Mouse (Mus musculus): ENCODE measurements at regions not wholly inside any gene's neighbourhood (a gene's known extent, or its start where the extent isn't known, plus 50 kb on each side); places are given as distances from the start of the nearest gene placed in this dataset.
"Not testable (repeated sequence)": the region's sequence is repeated elsewhere in the genome, so short reads cannot be mapped to it uniquely, and the experiment has no call there.

DNA sequence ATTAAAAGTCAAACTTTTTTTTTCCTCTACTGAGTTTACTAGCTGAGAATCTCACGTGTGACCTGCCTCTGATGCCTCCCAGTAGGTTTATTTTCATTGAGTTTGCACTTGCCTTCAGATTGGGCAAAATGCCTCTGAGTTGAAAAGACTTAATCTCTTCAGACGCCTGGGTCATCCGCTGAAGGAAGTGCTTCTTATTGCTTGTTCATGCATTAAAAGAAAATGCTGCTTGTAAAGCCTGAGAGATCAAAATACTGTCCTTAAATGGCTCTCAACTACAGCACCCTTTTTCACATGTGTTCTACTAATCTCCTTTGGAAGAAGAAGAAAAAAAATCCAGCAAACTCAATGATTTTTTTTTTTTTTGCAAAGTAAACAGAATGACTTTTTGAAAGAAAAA lies 351.5 kb downstream of the Kcnh5 start:
- DNase-seq (ENCODE audit: low spot score): no peak

DNA sequence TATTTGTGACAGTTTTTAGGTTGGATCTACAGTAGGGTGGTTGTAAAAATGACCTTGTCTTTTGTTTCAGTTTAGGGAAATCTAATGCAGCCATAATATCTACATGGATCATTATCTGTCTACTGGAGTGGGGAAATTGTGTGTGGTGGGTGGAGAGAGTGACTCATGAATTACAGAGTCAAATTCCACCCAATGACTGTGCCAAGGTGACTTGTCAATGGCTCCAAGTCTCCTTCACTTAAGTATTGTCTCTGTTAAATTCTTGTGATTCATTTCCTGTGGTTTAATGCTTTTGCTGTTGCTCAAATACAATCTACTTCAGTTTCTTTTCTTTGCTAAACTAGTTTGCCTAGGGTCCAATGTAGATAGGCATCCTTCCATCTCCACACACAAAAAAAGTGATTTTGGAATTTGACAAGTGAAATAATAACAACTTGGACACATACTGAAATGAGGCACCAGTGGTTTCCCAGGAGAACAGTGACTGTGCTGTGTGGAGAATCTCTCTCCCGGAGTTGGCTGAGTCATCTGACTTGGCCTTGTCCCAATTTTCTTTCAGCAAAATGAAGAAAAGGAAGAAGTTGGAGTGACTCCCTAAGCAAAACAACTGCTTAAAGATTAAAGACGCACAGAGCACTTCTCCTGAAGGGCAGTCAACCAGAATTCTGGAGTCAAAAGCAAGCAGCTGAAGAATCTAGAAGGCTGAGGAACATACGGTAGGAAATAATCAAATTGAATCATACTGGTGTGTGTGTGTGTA lies 352.2 kb downstream of the Kcnh5 start:
- DNase-seq (ENCODE audit: low spot score): peak; percentile 14

DNA sequence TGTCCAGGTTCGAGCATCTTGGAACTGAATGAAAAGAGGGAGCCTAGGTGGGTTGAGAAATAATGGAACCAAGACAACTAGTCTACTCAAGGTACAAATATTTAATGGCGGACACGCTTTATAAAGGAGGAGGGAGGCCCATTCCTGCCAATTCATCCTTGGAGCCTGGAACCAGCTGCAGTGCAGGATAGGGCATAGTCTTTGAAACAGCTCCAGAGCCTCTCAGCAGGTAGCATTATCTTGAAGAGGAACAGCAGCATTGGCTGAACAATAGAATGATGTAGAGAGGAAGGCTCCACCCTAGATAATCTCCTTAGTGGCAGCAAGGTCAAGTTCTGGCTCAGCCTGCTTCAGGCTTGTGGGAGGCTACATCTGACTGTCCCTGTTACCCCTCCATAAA lies 361.0 kb downstream of the Kcnh5 start:
- not testable (repeated sequence) for DNase-seq (ENCODE audit: low spot score)

DNA sequence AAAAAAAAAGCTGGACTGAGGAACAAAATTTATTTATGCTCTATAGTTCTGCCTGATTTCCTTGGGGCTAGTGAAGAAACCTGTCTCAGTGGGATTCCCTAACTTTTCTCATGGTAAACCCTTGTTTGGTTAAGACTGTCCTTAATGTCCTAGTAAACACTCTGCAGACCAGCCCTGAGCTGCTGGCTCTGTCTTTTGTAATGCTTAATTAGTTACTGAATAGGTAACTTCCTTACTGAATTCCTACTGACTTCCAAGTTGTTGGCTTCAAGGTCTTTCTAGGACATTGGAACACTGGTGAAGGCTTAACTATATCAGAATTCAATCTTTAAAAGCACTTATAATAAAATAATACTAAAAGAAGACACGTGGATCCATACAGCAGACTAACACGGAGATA lies 368.6 kb downstream of the Kcnh5 start:
- DNase-seq (ENCODE audit: low spot score): not testable (repeated sequence)

DNA sequence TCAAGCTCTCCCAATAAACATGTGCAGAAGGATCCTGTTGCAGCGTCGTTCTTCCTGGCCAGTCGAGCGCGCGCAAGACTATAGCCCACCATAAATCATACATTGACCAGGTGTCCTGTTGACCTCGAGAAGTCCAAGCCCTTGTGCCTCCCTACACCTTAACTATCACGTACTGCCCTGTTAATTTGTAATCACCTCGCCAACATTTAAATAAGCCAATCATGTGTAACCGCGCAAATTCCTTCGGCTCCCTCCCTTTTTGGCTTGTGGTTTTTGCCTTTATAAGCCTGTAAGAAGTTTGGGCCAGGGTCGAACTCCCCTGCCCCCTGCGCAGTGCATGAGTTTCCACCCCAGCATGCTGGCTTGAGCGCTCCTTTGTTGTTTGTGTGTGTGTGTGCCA lies 369.2 kb downstream of the Kcnh5 start:
- DNase-seq (ENCODE audit: low spot score): not testable (repeated sequence)

DNA sequence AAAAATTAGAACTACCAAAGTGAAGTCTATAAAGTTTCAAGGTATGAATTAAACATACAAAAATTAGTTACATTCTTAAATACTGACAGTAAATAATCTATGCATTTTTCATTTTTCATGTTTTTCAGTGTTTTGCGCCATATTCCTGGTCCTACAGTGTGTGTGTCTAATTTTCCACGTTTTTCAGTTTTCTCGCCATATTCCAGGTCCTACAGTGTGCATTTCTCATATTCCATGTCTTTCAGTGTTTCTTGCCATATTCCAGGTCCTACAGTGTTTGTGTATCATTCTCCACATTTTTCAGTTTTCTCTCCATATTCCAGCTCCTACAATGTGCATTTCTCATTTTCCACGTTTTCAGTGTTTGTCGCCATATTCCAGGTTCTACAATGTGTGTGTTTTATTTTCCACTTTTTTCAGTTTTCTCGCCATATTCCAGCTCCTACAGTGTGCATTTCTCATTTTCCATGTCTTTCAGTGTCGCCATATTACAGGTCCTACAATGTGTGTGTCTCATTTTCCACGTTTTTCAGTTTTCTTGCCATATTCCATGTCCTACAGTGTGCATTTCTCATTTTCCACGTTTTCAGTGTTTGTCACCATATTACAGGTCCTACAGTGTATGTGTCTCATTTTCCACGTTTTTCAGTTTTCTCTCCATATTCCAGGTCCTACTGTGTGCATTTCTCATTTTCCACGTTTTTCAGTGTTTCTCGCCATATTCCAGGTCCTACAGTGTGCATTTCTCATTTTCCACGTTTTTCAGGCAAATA lies 373.2 kb downstream of the Kcnh5 start:
- DNase-seq (ENCODE audit: low spot score): no peak

DNA sequence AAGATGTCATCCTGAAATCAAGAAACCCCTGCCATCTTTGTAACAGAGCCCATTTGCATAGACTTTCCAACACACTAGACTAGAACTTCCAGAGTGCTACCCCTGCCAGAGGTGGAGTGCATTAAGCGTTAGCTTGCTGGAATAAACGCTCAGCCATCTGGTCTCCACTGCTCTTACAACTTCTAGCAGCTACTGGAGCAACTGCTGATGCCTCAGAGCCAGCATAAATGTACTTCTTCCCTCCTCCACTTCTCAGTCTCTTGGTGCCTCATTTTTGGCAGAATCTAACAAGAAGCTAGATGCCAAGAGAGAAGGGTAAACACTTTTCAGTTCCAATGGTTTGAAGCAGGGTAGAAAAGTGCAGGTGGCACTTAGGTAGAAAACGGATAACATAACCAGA lies 385.1 kb downstream of the Kcnh5 start:
- no peak for DNase-seq (ENCODE audit: low spot score)

DNA sequence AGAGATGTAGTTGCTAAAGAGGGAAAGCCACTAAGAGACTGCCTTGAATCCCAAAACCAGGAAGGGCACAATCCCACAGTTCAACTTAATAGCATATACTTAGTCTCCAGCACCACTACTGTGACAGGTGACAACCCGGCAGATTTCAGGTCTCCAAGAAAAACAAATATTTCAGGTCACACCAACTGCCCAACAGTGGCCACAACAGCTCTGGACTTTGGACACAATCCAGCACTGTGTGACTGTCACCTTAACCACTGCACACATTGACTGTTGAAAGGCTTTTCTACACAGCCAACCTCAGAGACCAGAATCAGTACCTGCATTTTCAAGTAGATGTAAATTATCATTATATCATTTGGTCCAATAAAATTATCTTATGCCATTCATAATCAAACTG lies 414.8 kb downstream of the Kcnh5 start:
- DNase-seq (ENCODE audit: low spot score): no peak

DNA sequence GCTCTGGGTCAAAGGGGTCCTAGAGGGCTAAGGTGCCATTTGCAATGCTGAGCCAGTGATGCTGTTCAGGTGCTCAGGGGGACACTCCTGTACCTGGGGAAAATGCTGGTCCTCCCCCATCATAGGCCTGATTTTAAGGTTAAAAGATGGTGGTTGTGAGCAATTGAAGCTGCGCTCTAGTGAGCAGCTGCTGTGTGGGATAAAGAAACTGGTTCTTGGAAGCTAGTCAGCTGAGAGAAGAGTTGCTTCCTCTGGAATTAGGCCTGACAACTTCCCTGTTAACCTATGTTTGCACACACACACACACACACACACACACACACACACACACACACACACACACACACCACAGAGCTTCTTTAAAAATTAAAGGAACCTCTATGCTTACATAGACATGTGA lies 428.9 kb upstream of the Gm11042 start:
- DNase-seq (ENCODE audit: low spot score): no peak

DNA sequence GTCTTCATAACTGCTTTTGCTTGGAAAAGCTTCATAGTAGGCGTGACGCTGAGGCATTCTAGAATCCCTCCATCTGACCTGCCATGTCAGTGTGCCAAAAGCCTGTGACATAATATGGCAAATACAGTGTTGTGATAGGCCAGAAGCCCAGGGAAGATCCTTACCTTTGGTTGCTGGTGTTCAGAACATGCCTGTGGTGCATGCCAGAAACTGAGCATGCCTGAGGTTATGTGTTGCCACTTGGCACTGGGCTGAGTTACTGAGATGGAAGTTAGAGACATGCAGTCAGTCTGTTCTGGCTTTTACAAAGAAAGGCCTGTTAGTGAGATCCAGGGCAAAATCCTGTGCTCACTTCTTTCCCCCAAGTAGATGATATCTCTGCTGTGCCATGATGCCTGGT lies 412.7 kb upstream of the Gm11042 start:
- no peak for DNase-seq (ENCODE audit: low spot score)

DNA sequence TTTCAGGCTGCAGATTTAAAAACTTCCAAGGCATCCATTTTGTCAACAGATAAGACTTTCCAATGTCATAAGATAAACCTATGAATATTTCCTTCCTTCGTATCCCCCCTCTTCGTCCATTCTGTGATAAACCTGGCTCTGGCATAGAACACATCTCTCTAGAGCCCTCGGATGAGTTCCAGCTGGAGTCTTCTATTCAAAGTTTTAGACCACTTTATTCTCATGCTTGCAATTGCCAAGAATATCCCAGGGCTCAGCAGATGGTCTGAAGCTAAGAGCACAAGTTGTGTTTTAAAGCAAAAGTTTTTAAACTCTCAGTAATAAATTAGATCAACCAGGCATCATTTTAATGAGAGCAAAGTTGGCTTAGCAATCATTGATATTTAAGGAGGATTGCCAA lies 363.0 kb upstream of the Gm11042 start:
- no peak for DNase-seq (ENCODE audit: low spot score)

DNA sequence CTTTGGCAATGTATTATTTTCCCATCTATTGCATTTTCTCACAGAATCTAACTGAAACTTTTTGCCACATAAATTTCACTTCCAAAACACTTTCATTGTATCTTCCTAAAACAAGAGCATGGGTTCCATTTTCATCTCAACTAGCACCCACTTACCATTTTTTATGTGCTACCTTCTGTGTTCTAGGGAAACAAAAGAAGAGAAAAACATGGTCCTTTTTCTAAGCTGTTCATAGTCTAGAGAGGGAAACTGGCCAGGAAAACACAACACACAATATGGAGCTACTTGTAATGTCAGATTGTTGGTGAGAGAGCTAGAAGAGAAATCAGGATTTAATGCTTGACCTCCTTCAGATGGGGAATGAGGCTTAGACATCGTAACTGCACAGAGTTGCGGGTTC lies 361.6 kb upstream of the Gm11042 start:
- no peak for DNase-seq (ENCODE audit: low spot score)

DNA sequence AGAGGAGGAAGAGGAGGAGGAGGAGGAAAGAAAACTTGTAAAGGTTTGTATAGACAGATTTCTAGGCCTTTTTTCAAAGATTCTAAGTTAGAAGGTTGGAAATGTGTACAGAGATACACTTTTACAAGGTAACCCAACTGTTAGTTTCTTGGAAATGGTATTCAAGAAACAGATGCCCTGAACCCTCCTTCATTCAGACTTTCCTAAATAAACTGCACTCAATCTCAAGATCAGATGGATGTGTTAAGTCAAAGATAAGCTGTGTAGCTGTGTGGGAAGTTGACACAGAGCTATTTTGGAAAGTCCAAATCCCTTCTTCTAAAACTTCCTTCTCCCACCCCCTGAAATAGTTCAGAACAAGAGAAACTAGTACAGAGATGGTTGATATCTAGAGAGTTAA lies 342.2 kb upstream of the Gm11042 start:
- DNase-seq (ENCODE audit: low spot score): no peak

DNA sequence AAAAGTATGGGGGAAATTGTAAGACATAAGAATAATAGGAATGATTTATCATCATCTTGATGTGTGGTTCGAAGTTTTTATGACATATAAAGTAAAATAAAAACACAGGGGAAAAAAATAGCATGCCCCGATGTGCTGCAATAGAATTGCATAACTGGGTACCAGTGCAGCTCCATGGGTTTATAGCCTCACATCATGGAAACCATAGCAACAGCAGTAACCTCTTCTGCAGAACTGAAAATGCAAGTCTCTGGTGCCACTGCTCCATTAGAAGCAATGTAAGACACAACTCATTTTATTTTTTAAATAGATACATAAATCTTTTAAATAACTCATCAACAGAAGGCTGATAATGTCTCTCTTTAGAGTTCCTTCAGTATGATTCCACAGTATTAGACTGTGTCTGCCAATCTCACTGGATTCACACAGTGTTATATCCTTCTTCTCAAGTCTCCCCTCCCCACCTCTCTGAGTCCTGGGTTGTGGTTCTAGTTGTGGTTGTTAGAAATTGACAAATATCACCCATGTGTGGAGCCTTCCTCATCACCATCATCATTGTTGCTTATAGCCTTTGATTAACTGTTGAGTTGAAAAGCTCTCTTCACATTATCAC lies 340.9 kb upstream of the Gm11042 start:
- DNase-seq (ENCODE audit: low spot score): no peak

DNA sequence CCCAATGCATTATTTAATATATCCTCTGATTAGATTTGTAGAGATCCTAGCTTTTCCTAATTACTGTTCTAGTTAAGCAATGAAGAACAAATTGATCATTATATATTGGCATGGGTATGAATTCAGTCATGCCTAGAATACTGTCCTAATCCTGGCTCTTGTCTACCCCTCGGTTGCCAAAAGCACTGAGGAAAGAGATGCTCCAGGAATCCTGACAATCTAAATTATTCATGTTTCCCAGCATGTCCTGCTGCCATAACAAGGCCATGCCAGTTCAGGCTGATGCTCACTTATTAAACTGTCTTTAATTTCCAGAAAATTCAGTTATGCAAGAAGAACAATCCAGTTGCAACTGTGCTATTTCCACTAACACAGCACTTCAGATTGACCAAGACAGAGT lies 335.1 kb upstream of the Gm11042 start:
- DNase-seq (ENCODE audit: low spot score): no peak

DNA sequence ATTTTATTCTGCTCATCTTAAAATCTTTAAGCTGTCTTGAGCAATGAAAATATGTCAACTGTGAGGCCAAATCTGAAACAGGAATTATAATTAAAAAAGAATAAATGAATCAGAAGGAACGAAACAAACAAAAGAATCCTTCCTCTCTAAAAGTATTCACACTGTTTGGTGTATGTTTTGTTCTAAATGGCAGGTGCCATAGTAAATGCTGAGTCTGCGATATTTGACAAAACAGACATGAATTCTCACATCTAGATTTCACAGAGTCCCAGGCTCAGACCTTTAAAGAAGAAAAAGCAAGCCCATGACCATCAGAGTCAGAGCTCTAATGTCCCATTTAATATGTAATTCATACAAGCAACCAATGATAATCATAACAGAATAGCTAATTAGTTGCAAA lies 316.6 kb upstream of the Gm11042 start:
- no peak for DNase-seq (ENCODE audit: low spot score)

DNA sequence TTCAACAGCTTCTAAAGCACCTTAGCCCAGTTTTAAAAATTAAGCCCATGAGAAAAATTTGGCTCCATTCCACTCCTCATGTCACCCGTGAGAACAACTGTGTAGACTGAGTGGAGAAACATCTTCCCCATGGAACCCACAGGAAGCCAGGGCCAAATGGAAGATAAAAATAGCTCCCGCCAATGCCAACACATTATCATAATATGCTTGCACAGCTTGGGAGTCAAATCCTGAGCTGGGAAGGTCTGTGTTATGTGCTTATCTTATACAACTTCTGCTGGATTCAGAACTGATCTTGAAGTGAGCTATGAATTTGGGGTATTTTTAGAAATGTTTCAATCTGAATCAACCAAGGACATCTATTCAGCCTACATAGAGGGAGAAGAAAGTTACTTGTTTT lies 279.0 kb upstream of the Gm11042 start:
- no peak for DNase-seq (ENCODE audit: low spot score)

DNA sequence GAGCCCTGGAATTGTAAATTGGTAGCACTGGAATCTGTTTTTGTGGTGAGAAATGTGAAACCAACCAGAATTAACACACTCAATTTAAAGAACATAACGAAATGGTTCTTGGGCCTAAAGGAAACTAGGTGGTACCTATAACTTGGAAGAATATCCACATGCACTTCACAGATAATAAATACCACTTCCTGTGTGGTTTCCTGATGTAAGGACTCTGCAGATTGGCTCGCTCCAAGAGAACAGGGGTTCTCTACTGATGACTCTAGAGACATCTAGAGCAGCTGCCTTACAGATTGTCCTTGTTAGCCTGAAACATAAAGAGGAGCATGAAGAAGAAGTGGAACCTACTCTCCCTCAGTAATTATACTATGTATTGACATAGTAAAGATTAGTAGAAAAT lies 238.4 kb upstream of the Gm11042 start:
- DNase-seq (ENCODE audit: low spot score): no peak

DNA sequence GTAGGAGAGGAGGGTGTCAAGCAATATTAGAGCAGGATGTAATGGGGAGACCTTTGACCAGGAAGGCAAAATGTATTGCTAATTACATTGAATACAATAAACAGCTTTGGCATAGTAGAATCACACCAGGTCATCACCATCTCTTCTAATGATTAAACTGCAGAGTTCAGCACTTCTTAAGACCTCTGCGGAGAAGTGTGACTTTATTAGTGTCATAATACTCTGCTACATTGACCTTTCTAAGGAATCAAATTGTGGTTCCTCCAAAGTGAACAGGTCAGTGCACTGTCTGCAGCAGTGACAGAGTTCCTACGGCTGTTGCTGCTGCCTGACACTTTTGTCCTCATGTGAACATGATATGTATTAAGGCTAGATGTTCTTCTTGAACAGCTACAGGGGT lies 228.0 kb upstream of the Gm11042 start:
- DNase-seq (ENCODE audit: low spot score): no peak

DNA sequence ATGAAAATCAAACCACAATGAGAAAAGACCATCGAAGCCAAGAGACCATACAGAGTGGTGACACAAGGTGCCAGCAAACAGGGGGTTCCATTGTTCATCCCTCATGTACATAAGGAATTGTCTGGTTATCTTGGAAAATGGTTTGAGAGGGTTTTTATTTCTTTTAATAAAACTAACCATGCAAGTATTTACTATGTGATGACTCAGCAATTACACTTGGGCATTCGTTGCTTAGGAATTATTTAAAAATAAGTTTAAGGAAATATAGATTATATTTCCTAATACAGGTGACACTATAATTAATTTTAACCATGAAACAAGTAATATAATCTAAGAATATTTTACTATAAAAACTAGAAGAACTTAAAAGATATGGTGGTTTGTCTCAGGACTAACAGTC lies 218.7 kb upstream of the Gm11042 start:
- no peak for DNase-seq (ENCODE audit: low spot score)

DNA sequence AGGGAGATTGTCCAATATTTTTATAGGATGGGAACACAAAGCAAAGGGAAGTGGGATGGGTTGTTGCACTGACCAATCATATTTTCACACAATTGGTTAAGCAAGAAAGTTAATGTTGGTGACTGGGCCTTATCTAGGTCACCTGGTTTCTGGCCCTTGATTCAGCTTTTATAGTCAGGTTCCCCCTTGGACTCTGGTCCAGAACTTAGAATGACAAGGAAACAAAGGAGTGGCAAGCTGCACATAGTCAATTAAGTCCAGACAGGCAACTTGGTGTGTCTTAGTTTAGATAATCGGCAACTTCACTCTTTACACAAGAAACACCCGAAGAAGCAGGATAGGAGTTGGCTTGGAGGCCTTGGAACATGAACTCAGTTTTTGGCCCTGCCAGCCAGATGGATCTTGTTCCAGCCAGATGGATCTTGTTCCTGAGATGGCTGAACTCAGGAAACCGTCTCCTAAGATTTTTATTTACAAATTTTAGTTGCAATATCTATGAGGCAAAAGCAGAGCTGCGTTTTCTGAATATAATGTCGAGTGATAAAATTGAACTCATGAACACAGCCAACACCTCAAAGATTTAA lies 212.9 kb upstream of the Gm11042 start:
- peak; percentile 2 for DNase-seq (ENCODE audit: low spot score)

DNA sequence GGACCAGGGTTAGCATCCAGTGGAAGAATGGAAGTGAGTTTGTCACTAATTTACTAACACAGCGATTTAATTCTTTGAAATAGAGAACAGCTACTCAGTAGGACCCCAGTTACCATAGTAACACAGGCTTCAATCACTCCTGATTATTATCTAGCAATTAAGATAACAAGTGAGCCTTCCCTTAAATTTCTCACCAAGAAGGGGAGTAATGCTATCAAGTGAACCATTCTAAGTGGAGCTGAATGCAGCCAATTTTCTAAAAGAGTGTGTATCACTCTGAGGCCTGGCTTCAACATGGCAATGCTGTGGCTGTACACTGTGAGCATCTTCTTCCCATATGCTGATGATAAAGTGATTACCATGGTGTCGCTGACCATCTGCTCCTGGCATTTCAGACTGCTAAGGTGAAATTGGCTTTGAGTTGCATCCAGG lies 211.0 kb upstream of the Gm11042 start:
- no peak for DNase-seq (ENCODE audit: low spot score)

DNA sequence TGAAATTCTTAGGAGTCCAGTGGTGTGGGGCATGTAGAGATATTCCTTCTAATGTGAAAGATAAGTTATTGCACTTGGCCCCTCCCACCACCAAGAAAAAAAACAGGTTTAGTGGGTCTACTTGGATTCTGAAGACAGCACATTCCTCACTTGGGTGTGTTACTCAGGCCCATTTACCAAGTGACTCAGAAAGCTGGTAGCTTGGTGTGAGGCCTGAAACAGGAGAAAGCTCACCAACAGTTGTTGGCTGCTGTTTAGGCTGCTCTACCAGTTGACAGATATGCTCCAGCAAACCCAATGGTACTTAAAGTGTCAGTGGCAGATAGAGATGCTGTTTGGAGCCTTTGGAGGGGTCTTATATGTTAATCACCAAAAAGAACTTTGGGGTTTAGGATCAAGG lies 207.8 kb upstream of the Gm11042 start:
- DNase-seq (ENCODE audit: low spot score): no peak

Data from lung, postnatal 25 days (tissue).